Mouse (Mus musculus) ES-Bruce4 (cell line): Measurements from ENCODE around the gene Lrmda.

Experiments used
- CTCF ChIP-seq: IDR thresholded peaks from one replicate; pipeline ENCODE4 v1.8.1; 2011; ENCODE audit warnings: low read depth, low read length
- EP300 ChIP-seq: IDR thresholded peaks from 2 replicates; pipeline ENCODE4 v1.6.1; 2011; ENCODE audit warnings: low read depth, low read length; ENCODE audit not compliant: insufficient read depth
- POLR2A ChIP-seq: IDR thresholded peaks from one replicate; pipeline ENCODE4 v1.8.1; 2011; ENCODE audit warnings: low read length; ENCODE audit not compliant: insufficient read depth

DNA sequence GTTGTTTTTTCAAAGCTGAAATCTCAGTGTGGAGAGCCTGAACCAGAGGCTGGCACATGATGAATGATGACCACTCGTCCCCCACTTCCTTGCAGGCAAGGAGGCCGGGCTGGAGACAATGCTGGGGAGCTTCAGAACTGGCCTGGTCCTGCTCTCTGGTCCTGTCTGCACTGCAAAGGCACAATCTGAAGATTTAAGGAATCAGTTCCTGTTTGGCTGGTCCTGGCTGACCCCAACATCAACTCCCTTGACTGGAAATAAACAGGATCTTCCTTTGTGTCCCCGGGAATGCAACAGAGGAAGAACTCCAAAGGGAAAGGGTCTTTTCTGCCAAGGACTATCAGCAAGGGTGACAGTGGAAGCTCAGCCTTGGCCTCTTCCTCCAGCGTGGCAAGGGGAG, 4.7 kb upstream of the Lrmda start:
- TF ChIP-seq POLR2A (no peak), CTCF (no peak), EP300 (no peak)
